21 mouse cellular contexts compared by ENCODE assay signal in genomic region chr9:80209459-80209858, GRCm38 (mm10). TPM values are rescaled to one million over a fixed set of nuclear protein-coding genes. Genes with fewer than 3 reads are reported as not detected.
A peak's percentile ranks its signal among the peaks of the same experiment; 100 is the strongest.
DNase-seq lines count a peak whose midpoint lies in the region; ATAC-seq and TF ChIP-seq lines count a peak whose summit lies in the region.
"Had no signal": no experiment of that assay in that cellular context is flagged by ENCODE, and none has a peak within 500 bp of the region (broad histone marks: within the 10 kb centered on the region; RNA-seq: fewer than 3 reads in every experiment).

No protein-coding gene starts in this region.

- no peak overlapping the region for H3K4me3 ChIP-seq in hindbrain, embryonic 10.5 days
- no peak overlapping the region for H3K4me3 ChIP-seq in hindbrain, postnatal 0 days (ENCODE audit: low read length)
- no peak overlapping the region for H3K4me3 ChIP-seq in kidney, postnatal 0 days (replicated peaks; ENCODE audit: low read depth, low read length)
- no peak overlapping the region for H3K4me3 ChIP-seq in neural tube, embryonic 12.5 days
- H3K4me3 ChIP-seq: embryonic facial prominence, embryonic 10.5 days; forebrain, embryonic 12.5 days; heart, embryonic 12.5 days; megakaryocyte, embryonic 14.5 days had no signal

- 59% methylated on average over 10 of the region's 10 CpGs for WGBS in hindbrain, embryonic 10.5 days
- WGBS in hindbrain, postnatal 0 days = 32% methylated on average over 10 of the region's 10 CpGs
- WGBS in kidney, postnatal 0 days = 43% methylated on average over 10 of the region's 10 CpGs
- 20% methylated on average over 10 of the region's 10 CpGs for WGBS in neural tube, embryonic 12.5 days

- no peaks in the 10 kb centered on the region for H3K9me3 ChIP-seq in hindbrain, embryonic 10.5 days
- no peaks in the 10 kb centered on the region for H3K9me3 ChIP-seq in hindbrain, postnatal 0 days (ENCODE audit: low read length)
- H3K9me3 ChIP-seq in kidney, postnatal 0 days (replicated peaks; ENCODE audit: low read length) = no peaks in the 10 kb centered on the region
- no peaks in the 10 kb centered on the region for H3K9me3 ChIP-seq in neural tube, embryonic 12.5 days
- H3K9me3 ChIP-seq: embryonic facial prominence, embryonic 10.5 days; forebrain, embryonic 12.5 days; heart, embryonic 12.5 days; megakaryocyte, embryonic 14.5 days had no signal

- H3K36me3 ChIP-seq in hindbrain, embryonic 10.5 days = no peaks in the 10 kb centered on the region
- H3K36me3 ChIP-seq in hindbrain, postnatal 0 days (ENCODE audit: insufficient read depth, low read length) = no peaks in the 10 kb centered on the region
- no peaks in the 10 kb centered on the region for H3K36me3 ChIP-seq in kidney, postnatal 0 days (ENCODE audit: insufficient read depth, low read length)
- H3K36me3 ChIP-seq in neural tube, embryonic 12.5 days = no peaks in the 10 kb centered on the region
- H3K36me3 ChIP-seq: embryonic facial prominence, embryonic 10.5 days; forebrain, embryonic 12.5 days; heart, embryonic 12.5 days had no signal

- no peak overlapping the region for H3K9ac ChIP-seq in hindbrain, postnatal 0 days (replicated peaks; ENCODE audit: low read length)
- no peak overlapping the region for H3K9ac ChIP-seq in kidney, postnatal 0 days (ENCODE audit: low read depth, low read length)
- H3K9ac ChIP-seq in neural tube, embryonic 12.5 days = no peak overlapping the region
- H3K9ac ChIP-seq: forebrain, embryonic 12.5 days; heart, embryonic 12.5 days had no signal

- H3K4me1 ChIP-seq in hindbrain, embryonic 10.5 days (replicated peaks) = peaks cover 9% of the 10 kb centered on the region
- H3K4me1 ChIP-seq in hindbrain, postnatal 0 days (ENCODE audit: insufficient read depth, low read length) = no peaks in the 10 kb centered on the region
- no peaks in the 10 kb centered on the region for H3K4me1 ChIP-seq in kidney, postnatal 0 days (replicated peaks; ENCODE audit: insufficient read depth, low read length)
- H3K4me1 ChIP-seq in neural tube, embryonic 12.5 days = no peaks in the 10 kb centered on the region; the same call in 1 of the 2 replicates
- H3K4me1 ChIP-seq: forebrain, embryonic 12.5 days had no signal

- ATAC-seq in hindbrain, postnatal 0 days = no peak
- no peak for ATAC-seq in kidney, postnatal 0 days (replicated peaks; ENCODE audit: low FRiP score, low read depth)
- ATAC-seq in neural tube, embryonic 12.5 days (ENCODE audit: low FRiP score, low read depth) = peak; percentile 46; the same call in 1 of the 2 replicates
- ATAC-seq: inflammation-experienced regulatory T-cells, adult 6 months had no signal

- no peak overlapping the region for H3K4me2 ChIP-seq in hindbrain, postnatal 0 days (ENCODE audit: low read depth, low read length)
- H3K4me2 ChIP-seq in kidney, postnatal 0 days (ENCODE audit: low read length) = no peak overlapping the region
- H3K4me2 ChIP-seq in neural tube, embryonic 12.5 days (replicated peaks) = no peak overlapping the region
- H3K4me2 ChIP-seq: forebrain, embryonic 12.5 days; heart, embryonic 12.5 days had no signal

- no peak for TF ChIP-seq CTCF in hindbrain, postnatal 0 days (IDR thresholded peaks at IDR 0.05; ENCODE audit: low read depth)
- no peak for TF ChIP-seq CTCF in kidney, postnatal 0 days (IDR thresholded peaks at IDR 0.05; ENCODE audit: low read depth)

- no peaks in the 10 kb centered on the region for H3K27me3 ChIP-seq in hindbrain, embryonic 10.5 days (ENCODE audit: insufficient read depth, poor library complexity, severe bottlenecking)
- no peaks in the 10 kb centered on the region for H3K27me3 ChIP-seq in hindbrain, postnatal 0 days (ENCODE audit: insufficient read depth, low read length)
- no peaks in the 10 kb centered on the region for H3K27me3 ChIP-seq in kidney, postnatal 0 days (ENCODE audit: insufficient read depth, low read length)
- no peaks in the 10 kb centered on the region for H3K27me3 ChIP-seq in neural tube, embryonic 12.5 days (replicated peaks)
- H3K27me3 ChIP-seq: CH12.LX; forebrain, embryonic 12.5 days; heart, embryonic 12.5 days had no signal

- peak overlapping the region; percentile 24; the same call in 1 of the 2 replicates for H3K27ac ChIP-seq in hindbrain, embryonic 10.5 days
- H3K27ac ChIP-seq in hindbrain, postnatal 0 days = no peak overlapping the region
- peak overlapping the region; percentile 50 for H3K27ac ChIP-seq in kidney, postnatal 0 days
- no peak overlapping the region for H3K27ac ChIP-seq in neural tube, embryonic 12.5 days
- H3K27ac ChIP-seq: embryonic facial prominence, embryonic 10.5 days; forebrain, embryonic 12.5 days had no signal

- DNase-seq in hindbrain, embryonic 10.5 days (ENCODE audit: low spot score) = no peak
- no peak for DNase-seq in hindbrain, postnatal 0 days (ENCODE audit: low spot score)
- no peak for DNase-seq in kidney, postnatal 0 days (ENCODE audit: low spot score)
- no peak for DNase-seq in kidney, postnatal 10 days
- DNase-seq in neural tube, embryonic 10.5 days (ENCODE audit: extremely low spot score, low spot score) = no peak
- peak; percentile 40 for DNase-seq in retina, postnatal 1 day
- DNase-seq in urinary bladder, postnatal 25 days (ENCODE audit: low spot score) = no peak
- DNase-seq: adrenal gland, postnatal 36 days; cerebellum, adult 11-12 months; cerebellum, postnatal 36 days; heart, postnatal 14 days; lung, adult 18-20 months; lung, postnatal 14 days; right cerebral cortex, adult 18-20 months had no signal

RNA-seq across cellular contexts. Expression of gene Myo6, which starts 44.6 kb away (rescaled TPM):
- polyA plus RNA-seq in hindbrain, embryonic 10.5 days (2016; fragmentation: Nextera tagmentation; extraction: Ambion mirVana) = 8.8 and 11.2 TPM in 2 replicates
- 48.4 and 53.6 TPM in 2 replicates for total RNA-seq in hindbrain, postnatal 0 days (2014; rRNA removed)
- polyA plus RNA-seq in hindbrain, postnatal 0 days (2015; fragmentation: Nextera tagmentation; extraction: Ambion mirVana) = 32.6 and 35.9 TPM in 2 replicates
- 51.0 and 63.1 TPM in 2 replicates for polyA plus RNA-seq in kidney, postnatal 0 days (2015; fragmentation: Nextera tagmentation; extraction: Ambion mirVana)
- 13.6 and 15.7 TPM in 2 replicates for polyA plus RNA-seq in neural tube, embryonic 12.5 days (2016; fragmentation: Nextera tagmentation; extraction: Ambion mirVana)

Comparison
In these comparisons a context has a peak if more than half of its experiments do, and no peak if none do; other contexts are left out.
1. H3K27ac ChIP-seq: peak in hindbrain, embryonic 10.5 days (single experiment) and kidney, postnatal 0 days (single experiment); none in hindbrain, postnatal 0 days (single experiment) and neural tube, embryonic 12.5 days (single experiment).